17 mouse cellular contexts compared by ENCODE assay signal in the genomic region with DNA sequence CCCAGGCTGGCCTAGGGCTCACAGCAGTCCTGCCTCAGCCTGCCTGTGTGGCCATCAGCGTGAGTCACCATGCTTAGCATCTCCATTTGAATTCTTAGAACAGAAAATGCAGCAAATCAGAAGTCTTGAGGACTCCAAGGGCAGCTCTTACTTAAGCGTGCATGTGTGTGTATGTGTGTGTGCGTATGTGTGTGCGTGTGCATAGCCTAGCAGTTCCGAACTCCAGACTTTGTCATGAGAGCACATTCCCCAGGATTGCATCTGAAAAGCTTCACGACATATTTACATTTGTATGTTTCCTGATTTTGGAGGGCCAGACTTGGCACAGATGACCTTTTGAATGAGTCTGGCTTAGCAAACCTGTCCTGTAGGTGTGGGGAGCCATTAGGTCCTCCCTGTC. TPM values are rescaled to one million over a fixed set of nuclear protein-coding genes. Genes with fewer than 3 reads are reported as not detected.
DNase-seq lines count a peak whose midpoint lies in the region; ATAC-seq and TF ChIP-seq lines count a peak whose summit lies in the region.
"Had no signal": no experiment of that assay in that cellular context is flagged by ENCODE, and none has a peak within 500 bp of the region (broad histone marks: within the 10 kb centered on the region; RNA-seq: fewer than 3 reads in every experiment).

No protein-coding gene starts in this region.

- no peaks in the 10 kb centered on the region for H3K27me3 ChIP-seq in limb, embryonic 12.5 days
- no peaks in the 10 kb centered on the region for H3K27me3 ChIP-seq in limb, embryonic 10.5 days (ENCODE audit: low read depth, poor library complexity, severe bottlenecking)
- no peaks in the 10 kb centered on the region for H3K27me3 ChIP-seq in lung, embryonic 14.5 days (ENCODE audit: insufficient read depth, low read length)
- no peaks in the 10 kb centered on the region for H3K27me3 ChIP-seq in stomach, embryonic 15.5 days (replicated peaks)
- H3K27me3 ChIP-seq in stomach, postnatal 0 days (ENCODE audit: control insufficient read depth, insufficient read depth, low read length), result no peaks in the 10 kb centered on the region
- H3K27me3 ChIP-seq: forebrain, embryonic 13.5 days; heart, embryonic 12.5 days had no signal

- peaks cover 21% of the 10 kb centered on the region for H3K4me1 ChIP-seq in limb, embryonic 12.5 days (replicated peaks)
- peaks cover 14% of the 10 kb centered on the region; the same call in 1 of the 2 replicates for H3K4me1 ChIP-seq in limb, embryonic 10.5 days
- peaks cover 8% of the 10 kb centered on the region; the same call in 1 of the 2 replicates for H3K4me1 ChIP-seq in lung, embryonic 14.5 days (ENCODE audit: insufficient read depth)
- H3K4me1 ChIP-seq in stomach, embryonic 15.5 days, result peaks cover 26% of the 10 kb centered on the region
- no peaks in the 10 kb centered on the region for H3K4me1 ChIP-seq in stomach, postnatal 0 days (replicated peaks; ENCODE audit: control insufficient read depth, insufficient read depth)

- no peak overlapping the region for H3K4me2 ChIP-seq in limb, embryonic 12.5 days
- no peak overlapping the region for H3K4me2 ChIP-seq in lung, embryonic 14.5 days
- no peak overlapping the region for H3K4me2 ChIP-seq in stomach, embryonic 15.5 days
- H3K4me2 ChIP-seq in stomach, postnatal 0 days (replicated peaks; ENCODE audit: low read depth), result no peak overlapping the region
- H3K4me2 ChIP-seq: forebrain, embryonic 13.5 days; heart, embryonic 12.5 days had no signal

- no peak for TF ChIP-seq CTCF in lung, embryonic 14.5 days (IDR thresholded peaks at IDR 0.05; ENCODE audit: low read depth)
- TF ChIP-seq CTCF in stomach, postnatal 0 days (IDR thresholded peaks at IDR 0.05; ENCODE audit: low read depth), result no peak

- H3K9me3 ChIP-seq in limb, embryonic 12.5 days, result no peaks in the 10 kb centered on the region
- H3K9me3 ChIP-seq in limb, embryonic 10.5 days (replicated peaks), result no peaks in the 10 kb centered on the region
- no peaks in the 10 kb centered on the region for H3K9me3 ChIP-seq in lung, embryonic 14.5 days (ENCODE audit: low read depth, low read length)
- H3K9me3 ChIP-seq in stomach, embryonic 15.5 days, result no peaks in the 10 kb centered on the region
- H3K9me3 ChIP-seq in stomach, postnatal 0 days (ENCODE audit: control insufficient read depth, low read length), result no peaks in the 10 kb centered on the region
- H3K9me3 ChIP-seq: embryonic facial prominence, embryonic 10.5 days; forebrain, embryonic 13.5 days; heart, embryonic 12.5 days; hindbrain, embryonic 10.5 days had no signal

- ATAC-seq in limb, embryonic 12.5 days (ENCODE audit: insufficient number of reproducible peaks, insufficient read depth, low FRiP score, low TSS enrichment, low read depth), result no peak
- ATAC-seq in lung, embryonic 14.5 days (ENCODE audit: insufficient read depth), result no peak
- ATAC-seq in stomach, embryonic 15.5 days (ENCODE audit: insufficient read depth, low FRiP score, low read depth), result no peak
- no peak for ATAC-seq in stomach, postnatal 0 days (ENCODE audit: low FRiP score, low TSS enrichment)
- ATAC-seq: forebrain, embryonic 13.5 days; forebrain, postnatal 0 days had no signal

- peak overlapping the region; percentile 53; the same call in 1 of the 2 replicates for H3K27ac ChIP-seq in limb, embryonic 12.5 days
- H3K27ac ChIP-seq in limb, embryonic 10.5 days, result no peak overlapping the region
- H3K27ac ChIP-seq in lung, embryonic 14.5 days (ENCODE audit: low read depth), result peak overlapping the region; percentile 33; the same call in 1 of the 2 replicates
- H3K27ac ChIP-seq in stomach, embryonic 15.5 days, result peak overlapping the region; percentile 9; the same call in 1 of the 2 replicates
- no peak overlapping the region for H3K27ac ChIP-seq in stomach, postnatal 0 days (replicated peaks)
- H3K27ac ChIP-seq: embryonic facial prominence, embryonic 10.5 days; forebrain, embryonic 13.5 days; heart, adult 2 months; hindbrain, embryonic 10.5 days had no signal

- no peak overlapping the region for H3K4me3 ChIP-seq in limb, embryonic 12.5 days (replicated peaks)
- H3K4me3 ChIP-seq in limb, embryonic 10.5 days, result no peak overlapping the region
- no peak overlapping the region for H3K4me3 ChIP-seq in lung, embryonic 14.5 days (ENCODE audit: low read depth, low read length)
- H3K4me3 ChIP-seq in stomach, embryonic 15.5 days (replicated peaks), result no peak overlapping the region
- H3K4me3 ChIP-seq in stomach, postnatal 0 days (ENCODE audit: low read depth, low read length), result no peak overlapping the region
- H3K4me3 ChIP-seq: embryonic facial prominence, embryonic 10.5 days; forebrain, embryonic 13.5 days; heart, adult 2 months; heart, embryonic 12.5 days; hindbrain, embryonic 10.5 days had no signal

- 89% methylated on average over 6 of the region's 6 CpGs for WGBS in limb, embryonic 12.5 days
- WGBS in limb, embryonic 10.5 days, result 91% methylated on average over 6 of the region's 6 CpGs
- WGBS in lung, embryonic 14.5 days, result 74% methylated on average over 6 of the region's 6 CpGs
- 80% methylated on average over 6 of the region's 6 CpGs for WGBS in stomach, embryonic 15.5 days
- 81% methylated on average over 6 of the region's 6 CpGs for WGBS in stomach, postnatal 0 days

- no peak for TF ChIP-seq EP300 in stomach, postnatal 0 days (optimal IDR thresholded peaks at IDR 0.05)

- DNase-seq in limb, embryonic 10.5 days (ENCODE audit: low spot score), result no peak
- peak; percentile 32 for DNase-seq in lung, embryonic 14.5 days
- DNase-seq in lung, postnatal 25 days (ENCODE audit: low spot score), result no peak
- DNase-seq in stomach, postnatal 0 days (ENCODE audit: low spot score), result no peak
- DNase-seq in cerebellum, postnatal 25 days, result no peak
- DNase-seq: adrenal gland, postnatal 10 days; cerebellum, adult 11-12 months; cerebellum, adult 9-10 months; forebrain, postnatal 0 days; gastrocnemius, postnatal 14 days; heart, adult 2 months had no signal

- H3K36me3 ChIP-seq in limb, embryonic 12.5 days, result peaks cover 19% of the 10 kb centered on the region
- H3K36me3 ChIP-seq in limb, embryonic 10.5 days, result peaks cover 21% of the 10 kb centered on the region
- peaks cover 28% of the 10 kb centered on the region for H3K36me3 ChIP-seq in lung, embryonic 14.5 days (ENCODE audit: insufficient read depth)
- H3K36me3 ChIP-seq in stomach, embryonic 15.5 days, result 0 out of 2 replicates have a peak, but pooled peaks cover 6% of the 10 kb centered on the region
- no peaks in the 10 kb centered on the region for H3K36me3 ChIP-seq in stomach, postnatal 0 days (ENCODE audit: control insufficient read depth, insufficient read depth, low read length)

- no peak overlapping the region for H3K9ac ChIP-seq in limb, embryonic 12.5 days (replicated peaks)
- H3K9ac ChIP-seq in lung, embryonic 14.5 days, result no peak overlapping the region
- no peak overlapping the region for H3K9ac ChIP-seq in stomach, embryonic 15.5 days
- H3K9ac ChIP-seq in stomach, postnatal 0 days (ENCODE audit: low read length), result no peak overlapping the region
- H3K9ac ChIP-seq: forebrain, embryonic 13.5 days; forebrain, postnatal 0 days; heart, embryonic 12.5 days had no signal

RNA-seq across cellular contexts. Expression of a gene that starts 2.0 kb away (rescaled TPM):
- polyA plus RNA-seq in limb, embryonic 12.5 days (2016; fragmentation: Nextera tagmentation; extraction: Ambion mirVana), result 102 and 106 TPM in 2 replicates
- 159 and 177 TPM in 2 replicates for polyA plus RNA-seq in limb, embryonic 10.5 days (2016; fragmentation: Nextera tagmentation; extraction: Ambion mirVana)
- 72.9 and 73.7 TPM in 2 replicates for polyA plus RNA-seq in lung, embryonic 14.5 days (2014; fragmentation: Nextera tagmentation; extraction: Ambion mirVana)
- polyA plus RNA-seq in stomach, embryonic 15.5 days (2015; fragmentation: Nextera tagmentation; extraction: Ambion mirVana), result 74.3 and 74.5 TPM in 2 replicates
- 32.6 and 33.2 TPM in 2 replicates for polyA plus RNA-seq in stomach, postnatal 0 days (2015; fragmentation: Nextera tagmentation; extraction: Ambion mirVana)

Comparison
In these comparisons a context has a peak if more than half of its experiments do, and no peak if none do; other contexts are left out.
1. H3K27ac ChIP-seq: peak in limb, embryonic 12.5 days (single experiment), lung, embryonic 14.5 days (single experiment) and stomach, embryonic 15.5 days (single experiment); none in limb, embryonic 10.5 days (single experiment) and stomach, postnatal 0 days (single experiment).